Mouse (Mus musculus): ENCODE data around the gene Dars2. TPM values are rescaled to one million over a fixed set of nuclear protein-coding genes. Genes with fewer than 3 reads are reported as not detected.

Dars2 gene
- total and polyA plus RNA-seq, 3 experiments = 53.1 to 83.6 TPM; not detected in 1

- H3K4me3 ChIP-seq (ENCODE audit: control insufficient read depth in 1 of 2, insufficient read depth in 1 of 2, low read depth in 2 of 2, low read length in 2 of 2) = no peak overlapping the region
- H3K4me1 ChIP-seq (ENCODE audit: control insufficient read depth in 1 of 2, insufficient read depth in 2 of 2, low read length in 2 of 2) = no peaks in the 10 kb centered on the region
- no peak for TF ChIP-seq BHLHE40 (IDR thresholded peaks at IDR 0.05; ENCODE audit: borderline replicate concordance, low read depth, low read length)
- no peak for TF ChIP-seq CHD2 (IDR thresholded peaks at IDR 0.05; ENCODE audit: low read length)
- TF ChIP-seq ZC3H11A (IDR thresholded peaks at IDR 0.05; ENCODE audit: low read depth, low read length) = no peak
- TF ChIP-seq USF2 (IDR thresholded peaks at IDR 0.05; ENCODE audit: borderline replicate concordance in 1 of 2, insufficient read depth in 1 of 2, low read depth in 1 of 2, low read length in 2 of 2) = no peak
- TF ChIP-seq MEF2A (IDR thresholded peaks at IDR 0.05; ENCODE audit: extremely low read depth, insufficient replicate concordance, low read depth, low read length, poor library complexity, severe bottlenecking) = no peak
- no peak for TF ChIP-seq JUND (IDR thresholded peaks at IDR 0.05; ENCODE audit: low read depth, low read length)
- no peak for TF ChIP-seq UBTF (IDR thresholded peaks at IDR 0.05; ENCODE audit: borderline replicate concordance, insufficient read depth, low read depth, low read length)
- TF ChIP-seq TAL1 (IDR thresholded peaks at IDR 0.05; ENCODE audit: low read length) = no peak
- no peak for TF ChIP-seq RCOR1 (IDR thresholded peaks at IDR 0.05; ENCODE audit: low read depth, low read length)
- TF ChIP-seq HCFC1 (IDR thresholded peaks at IDR 0.05; ENCODE audit: low read depth, low read length) = no peak
- TF ChIP-seq MAFK (IDR thresholded peaks at IDR 0.05; ENCODE audit: borderline replicate concordance, low read depth, low read length) = no peak
- TF ChIP-seq POLR2A (IDR thresholded peaks at IDR 0.05; ENCODE audit: control insufficient read depth in 1 of 2, insufficient read depth in 1 of 2, low read depth in 1 of 2, low read length in 2 of 2, poor library complexity in 1 of 2) = no peak
- no peak for TF ChIP-seq SIN3A (IDR thresholded peaks at IDR 0.05; ENCODE audit: low read length)
- no peak for TF ChIP-seq MYB (IDR thresholded peaks at IDR 0.05; ENCODE audit: low read depth, low read length)
- no peak for TF ChIP-seq TCF12 (IDR thresholded peaks at IDR 0.05; ENCODE audit: low read depth, low read length)
- no peak for TF ChIP-seq MAZ (IDR thresholded peaks at IDR 0.05; ENCODE audit: low read depth, low read length)
- no peak for TF ChIP-seq POLR2AphosphoS5 (IDR thresholded peaks at IDR 0.05; ENCODE audit: borderline replicate concordance, low read depth, low read length)
- TF ChIP-seq TBP (IDR thresholded peaks at IDR 0.05; ENCODE audit: low read depth, low read length) = no peak
- TF ChIP-seq MXI1 (IDR thresholded peaks at IDR 0.05; ENCODE audit: low read depth, low read length) = no peak
- no peak for DNase-seq (ENCODE audit: low read depth, low spot score)
- H3K9ac ChIP-seq (ENCODE audit: control insufficient read depth, low read depth, low read length, poor library complexity, severe bottlenecking) = no peak overlapping the region
- no peaks in the 10 kb centered on the region for H3K9me3 ChIP-seq (replicated peaks; ENCODE audit: insufficient read depth, low read length)
- H3K27me3 ChIP-seq (ENCODE audit: control insufficient read depth in 1 of 2, insufficient read depth in 2 of 2, low read length in 2 of 2) = no peaks in the 10 kb centered on the region
- peaks cover 0 to 9% of the 10 kb centered on the region in 2 experiments; a peak in 2 of 4 replicates for H3K36me3 ChIP-seq (ENCODE audit: control insufficient read depth in 1 of 2, insufficient read depth in 2 of 2, low read length in 2 of 2)
- no peaks in the 10 kb centered on the region for H3K79me2 ChIP-seq (ENCODE audit: control insufficient read depth, insufficient read depth, low read length, poor library complexity)
- H3K27ac ChIP-seq (ENCODE audit: control insufficient read depth, low read depth, low read length) = no peak overlapping the region
Observed at GRCm38 (mm10) chr1:161008038-161008437, 62.4 kb downstream of the Dars2 start.

- H3K79me2 ChIP-seq (ENCODE audit: control insufficient read depth, insufficient read depth, low read length, poor library complexity) = no peaks in the 10 kb centered on the region
- no peak overlapping the region for H3K4me3 ChIP-seq (ENCODE audit: control insufficient read depth in 1 of 2, insufficient read depth in 1 of 2, low read depth in 2 of 2, low read length in 2 of 2)
- no peaks in the 10 kb centered on the region for H3K36me3 ChIP-seq (ENCODE audit: control insufficient read depth in 1 of 2, insufficient read depth in 2 of 2, low read length in 2 of 2)
- no peaks in the 10 kb centered on the region for H3K4me1 ChIP-seq (ENCODE audit: control insufficient read depth in 1 of 2, insufficient read depth in 2 of 2, low read length in 2 of 2)
- TF ChIP-seq TBP (IDR thresholded peaks at IDR 0.05; ENCODE audit: low read depth, low read length) (no peak), TCF12 (IDR thresholded peaks at IDR 0.05; ENCODE audit: low read depth, low read length) (no peak), SIN3A (IDR thresholded peaks at IDR 0.05; ENCODE audit: low read length) (no peak), ZMIZ1 (IDR thresholded peaks at IDR 0.05; ENCODE audit: low read depth, low read length) (no peak), ELF1 (IDR thresholded peaks at IDR 0.05; ENCODE audit: low read depth, low read length) (no peak), NELFE (IDR thresholded peaks at IDR 0.05; ENCODE audit: low read depth, low read length) (no peak), ZC3H11A (IDR thresholded peaks at IDR 0.05; ENCODE audit: low read depth, low read length) (no peak), RCOR1 (IDR thresholded peaks at IDR 0.05; ENCODE audit: low read depth, low read length) (no peak), UBTF (IDR thresholded peaks at IDR 0.05; ENCODE audit: borderline replicate concordance, insufficient read depth, low read depth, low read length) (no peak)
- no peak overlapping the region for H3K27ac ChIP-seq (ENCODE audit: control insufficient read depth, low read depth, low read length)
- H3K9ac ChIP-seq (ENCODE audit: control insufficient read depth, low read depth, low read length, poor library complexity, severe bottlenecking) = no peak overlapping the region
- H3K9me3 ChIP-seq (replicated peaks; ENCODE audit: insufficient read depth, low read length) = no peaks in the 10 kb centered on the region
- no peak for DNase-seq (ENCODE audit: low read depth, low spot score)
- no peaks in the 10 kb centered on the region for H3K27me3 ChIP-seq (ENCODE audit: control insufficient read depth in 1 of 2, insufficient read depth in 2 of 2, low read length in 2 of 2)
Observed at GRCm38 (mm10) chr1:161006471-161006870, 64.0 kb downstream of the Dars2 start.
